ENCODE assay signal across 8 mouse cellular contexts in the genomic region with DNA sequence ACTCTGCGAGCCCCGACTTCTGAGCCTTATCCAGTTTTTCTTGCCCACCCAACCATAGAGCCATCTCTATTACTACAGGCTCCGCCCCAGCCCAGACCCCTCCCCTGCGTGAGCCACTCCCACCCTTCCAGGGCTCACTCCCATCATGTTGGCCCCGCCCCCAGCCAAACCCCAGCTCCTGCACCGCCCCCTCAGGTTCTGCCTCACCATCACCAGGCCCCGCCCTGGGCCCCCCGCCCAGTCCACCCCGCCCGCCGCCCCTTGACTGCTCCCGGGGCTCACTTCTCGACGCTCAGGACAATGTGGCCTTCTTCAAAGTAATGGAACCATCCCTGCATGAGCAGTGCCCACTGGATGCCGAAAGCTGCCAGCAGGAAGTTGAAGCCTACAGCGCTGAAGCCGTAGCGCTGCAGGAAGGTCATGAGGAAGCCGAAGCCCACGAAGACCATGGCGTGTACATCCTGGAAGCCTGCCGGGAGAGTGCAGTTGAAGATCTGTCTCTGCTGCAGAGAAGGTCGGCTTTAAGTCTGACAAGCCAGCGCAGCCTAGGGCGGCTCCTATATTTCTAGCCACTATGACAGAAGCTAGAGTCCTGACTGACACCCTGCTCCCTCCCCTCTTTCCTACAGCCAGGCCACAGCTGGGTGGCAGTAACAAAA. TPM values are rescaled to one million over a fixed set of nuclear protein-coding genes. Genes with fewer than 3 reads are reported as not detected.
DNase-seq lines count a peak whose midpoint lies in the region; ATAC-seq and TF ChIP-seq lines count a peak whose summit lies in the region.

No protein-coding gene starts in this region.

- peaks cover 32% of the 10 kb centered on the region for H3K27me3 ChIP-seq in kidney, embryonic 14.5 days (ENCODE audit: control insufficient read depth, insufficient read depth, low read length)
- H3K27me3 ChIP-seq in hindbrain, embryonic 14.5 days (ENCODE audit: control insufficient read depth, insufficient read depth, low read length) = no peaks in the 10 kb centered on the region

- peaks cover 4% of the 10 kb centered on the region; the same call in 1 of the 2 replicates for H3K4me1 ChIP-seq in kidney, embryonic 14.5 days (ENCODE audit: control insufficient read depth, insufficient read depth, low read length)
- no peaks in the 10 kb centered on the region for H3K4me1 ChIP-seq in cortical plate, adult 2 months (ENCODE audit: control insufficient read depth, insufficient read depth, low read length)
- peaks cover 6% of the 10 kb centered on the region; the same call in 1 of the 2 replicates for H3K4me1 ChIP-seq in hindbrain, embryonic 14.5 days (replicated peaks; ENCODE audit: control insufficient read depth, insufficient read depth, low read length)

- H3K4me3 ChIP-seq in kidney, embryonic 14.5 days (ENCODE audit: low read length) = peak overlapping the region; percentile 25
- H3K4me3 ChIP-seq in cortical plate, adult 2 months (ENCODE audit: insufficient read depth, low read length) = 0 out of 2 replicates have a peak overlapping the region, but pooled peaks have one; percentile 2
- peak overlapping the region; percentile 10 for H3K4me3 ChIP-seq in hindbrain, embryonic 14.5 days (replicated peaks; ENCODE audit: low read length)

- H3K36me3 ChIP-seq in kidney, embryonic 14.5 days (ENCODE audit: control insufficient read depth, insufficient read depth, low read length) = no peaks in the 10 kb centered on the region
- no peaks in the 10 kb centered on the region for H3K36me3 ChIP-seq in hindbrain, embryonic 14.5 days (replicated peaks; ENCODE audit: control insufficient read depth, insufficient read depth)

- TF ChIP-seq CTCF in cortical plate, adult 2 months (IDR thresholded peaks at IDR 0.05; ENCODE audit: extremely low read depth, insufficient read depth, low read length) = no peak

- ATAC-seq in kidney, embryonic 14.5 days (ENCODE audit: low FRiP score, low TSS enrichment) = peak; percentile 89
- ATAC-seq in hindbrain, embryonic 14.5 days (ENCODE audit: low FRiP score) = peak; percentile 67
- peak; percentile 78 for ATAC-seq in megakaryocyte, adult 5-6 weeks (ENCODE audit: poor library complexity, severe bottlenecking)

- no peak for DNase-seq in kidney, adult 9 months
- no peak for DNase-seq in hindbrain, embryonic 14.5 days (ENCODE audit: low spot score)
- peak; percentile 36 for DNase-seq in thymus, postnatal 0 days (ENCODE audit: low spot score)
- DNase-seq in spleen, postnatal 36 days (ENCODE audit: low spot score in 2 of 2) = no peak
- DNase-seq in frontal cortex, postnatal 36 days (ENCODE audit: low spot score in 2 of 2) = no peak

- no peak overlapping the region for H3K9ac ChIP-seq in kidney, embryonic 14.5 days (ENCODE audit: low read depth, low read length)
- no peak overlapping the region for H3K9ac ChIP-seq in hindbrain, embryonic 14.5 days

- under 1% methylated on average over 25 of the region's 25 CpGs for WGBS in kidney, embryonic 14.5 days
- WGBS in hindbrain, embryonic 14.5 days = 1% methylated on average over 25 of the region's 25 CpGs

- TF ChIP-seq POLR2A in cortical plate, adult 2 months (IDR thresholded peaks at IDR 0.05; ENCODE audit: extremely low read depth, insufficient read depth, low read length) = no peak

- no peak overlapping the region for H3K27ac ChIP-seq in kidney, embryonic 14.5 days (ENCODE audit: low read depth, low read length)
- no peak overlapping the region for H3K27ac ChIP-seq in cortical plate, adult 2 months (ENCODE audit: insufficient read depth, low read length)
- no peak overlapping the region for H3K27ac ChIP-seq in hindbrain, embryonic 14.5 days

- H3K9me3 ChIP-seq in kidney, embryonic 14.5 days (ENCODE audit: control insufficient read depth, low read length) = no peaks in the 10 kb centered on the region
- H3K9me3 ChIP-seq in hindbrain, embryonic 14.5 days (ENCODE audit: control insufficient read depth, low read length) = no peaks in the 10 kb centered on the region

- H3K4me2 ChIP-seq in kidney, embryonic 14.5 days (replicated peaks; ENCODE audit: low read depth, low read length) = peak overlapping the region; percentile 60
- peak overlapping the region; percentile 48 for H3K4me2 ChIP-seq in hindbrain, embryonic 14.5 days (replicated peaks)

RNA-seq across cellular contexts. Expression of gene Rhcg, which starts 10.1 kb away (rescaled TPM):
- polyA plus RNA-seq in kidney, embryonic 14.5 days (2014; fragmentation: Nextera tagmentation; extraction: Ambion mirVana) = 14.2 and 18.5 TPM in 2 replicates
- 0.38 and 0.59 TPM in 2 replicates for polyA plus RNA-seq in cortical plate, adult 2 months (2012; rRNA removed)
- 3.7 and 5.0 TPM in 2 replicates for polyA plus RNA-seq in hindbrain, embryonic 14.5 days (2014; fragmentation: Nextera tagmentation; extraction: Ambion mirVana)
- 0.18 and 1.0 TPM in 2 replicates for total RNA-seq in megakaryocyte, adult 5-6 weeks (2015)
- total RNA-seq in megakaryocyte, adult 5-6 weeks (2017) = 0.77 TPM in 1 of 2 replicates, not detected in the other
- polyA plus RNA-seq in thymus, postnatal 0 days (2015; fragmentation: Nextera tagmentation; extraction: Ambion mirVana) = 0.57 and 0.82 TPM in 2 replicates

RNA-seq across cellular contexts. Expression of gene Ticrr, which starts 52.6 kb away (rescaled TPM):
- 12.9 and 17.0 TPM in 2 replicates for polyA plus RNA-seq in kidney, embryonic 14.5 days (2014; fragmentation: Nextera tagmentation; extraction: Ambion mirVana)
- 0.06 and 0.08 TPM in 2 replicates for polyA plus RNA-seq in cortical plate, adult 2 months (2012; rRNA removed)
- polyA plus RNA-seq in hindbrain, embryonic 14.5 days (2014; fragmentation: Nextera tagmentation; extraction: Ambion mirVana) = 1.8 and 2.8 TPM in 2 replicates
- total RNA-seq in megakaryocyte, adult 5-6 weeks (2015) = 22.4 and 22.8 TPM in 2 replicates
- total RNA-seq in megakaryocyte, adult 5-6 weeks (2017) = 12.4 and 21.5 TPM in 2 replicates
- 6.0 and 7.2 TPM in 2 replicates for polyA plus RNA-seq in thymus, postnatal 0 days (2015; fragmentation: Nextera tagmentation; extraction: Ambion mirVana)
